Mouse (Mus musculus) heart, adult 11 months (tissue): ENCODE data around the gene Slc9a5.

Source experiments
- DNase-seq: peaks from one replicate; pipeline ENCODE4 v3.0.0; 2022

The Slc9a5 gene

GRCm38 (mm10) chr8:105326141-105326672 is 22.4 kb upstream of the Slc9a5 start, which contains the start of the genes Lrrc29 and Tmem208:
Gene Lrrc29, minus strand, starts transcription at chr8:105326278.
Gene Tmem208, plus strand, starts transcription at chr8:105326354.
- DNase-seq = peak; percentile 99

DNA sequence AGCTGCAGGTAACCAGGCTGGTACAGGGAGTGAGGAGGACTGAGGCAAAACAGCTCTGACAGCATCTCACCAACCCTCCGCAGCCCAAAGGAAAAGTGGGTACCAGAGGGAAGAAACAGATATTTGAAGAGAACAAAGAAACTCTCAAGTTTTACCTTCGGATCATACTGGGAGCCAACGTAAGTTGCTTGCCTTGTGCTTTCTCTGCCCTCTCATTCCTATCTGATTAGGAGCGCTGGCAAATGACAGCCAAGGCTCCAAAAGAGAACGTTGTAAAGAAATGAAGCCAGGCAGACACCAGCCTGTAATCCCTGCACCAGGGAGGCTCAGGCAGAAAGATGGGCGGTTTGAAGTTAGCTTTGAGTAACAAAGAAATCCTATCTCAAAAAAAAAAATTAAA is 21.7 kb upstream of the Slc9a5 start:
- peak; percentile 75 for DNase-seq

- DNase-seq = no peak
Measured at GRCm38 (mm10) chr8:105330325-105330724, 18.3 kb upstream of the Slc9a5 start.

- peak; percentile 92 for DNase-seq
Measured at GRCm38 (mm10) chr8:105331469-105331868, 17.2 kb upstream of the Slc9a5 start.

GRCm38 (mm10) chr8:105331931-105332330 is 16.7 kb upstream of the Slc9a5 start:
- DNase-seq = peak; percentile 87

- DNase-seq = no peak
Measured at GRCm38 (mm10) chr8:105332523-105332922, 16.1 kb upstream of the Slc9a5 start.

GRCm38 (mm10) chr8:105336373-105337130 is 12.1 kb upstream of the Slc9a5 start:
- peak; percentile 92 for DNase-seq

DNA sequence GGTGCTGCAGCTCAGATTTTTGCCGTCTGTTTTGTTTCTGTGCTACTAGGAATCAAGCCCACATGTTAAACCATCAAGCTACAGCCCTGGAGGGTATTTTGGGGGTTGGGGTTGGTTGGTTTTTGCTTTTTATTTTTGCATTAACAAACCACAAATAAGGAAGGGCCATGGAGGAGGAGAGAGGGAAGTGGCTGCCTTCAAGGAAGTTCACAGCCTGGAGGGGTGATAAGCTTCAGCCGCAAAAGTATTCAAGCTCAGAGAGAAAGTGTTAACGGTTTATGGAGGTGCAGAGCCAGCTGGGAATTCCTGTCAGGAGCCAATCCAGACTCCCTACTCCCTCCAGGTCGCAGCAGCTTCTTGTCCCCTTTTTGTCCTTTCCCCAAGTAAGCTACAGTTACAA is 9.7 kb upstream of the Slc9a5 start:
- peak; percentile 87 for DNase-seq

DNA sequence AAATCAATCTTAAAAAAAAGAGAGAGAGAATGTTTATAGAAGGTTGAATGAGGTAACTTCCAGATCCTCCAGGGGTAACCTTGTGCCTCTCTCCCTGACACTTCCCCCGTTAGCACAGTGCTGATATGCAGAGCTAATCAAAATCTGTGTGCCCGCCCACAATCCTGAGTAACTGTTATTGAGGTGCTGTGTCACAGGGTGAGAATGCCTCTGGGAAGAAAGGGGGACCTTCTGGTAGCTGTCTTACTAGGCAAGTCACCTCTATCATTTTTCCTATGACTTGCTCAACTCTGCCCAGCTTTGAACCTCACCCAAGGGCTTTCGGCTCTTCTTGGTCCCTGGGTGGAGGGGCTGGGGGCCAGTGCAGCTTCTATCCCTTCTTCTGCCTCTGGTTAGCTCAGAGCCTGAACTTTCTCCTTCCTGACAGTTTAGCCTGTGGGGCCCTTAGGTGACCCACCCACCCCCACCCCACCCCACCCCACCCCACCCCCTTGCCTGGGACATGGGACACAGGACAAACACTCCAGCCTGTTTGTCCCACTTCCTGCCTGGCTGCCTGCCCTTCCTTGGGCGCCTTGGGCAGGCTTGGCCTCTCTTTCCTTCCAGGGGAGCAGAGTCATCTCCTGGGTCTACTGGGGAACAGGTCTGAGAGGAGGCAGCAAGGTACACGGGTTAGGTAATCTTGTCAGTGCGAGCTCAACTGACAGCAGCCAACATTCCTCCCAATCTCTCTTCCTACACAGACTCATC is 8.6 kb upstream of the Slc9a5 start:
- DNase-seq = peak; percentile 97

DNA sequence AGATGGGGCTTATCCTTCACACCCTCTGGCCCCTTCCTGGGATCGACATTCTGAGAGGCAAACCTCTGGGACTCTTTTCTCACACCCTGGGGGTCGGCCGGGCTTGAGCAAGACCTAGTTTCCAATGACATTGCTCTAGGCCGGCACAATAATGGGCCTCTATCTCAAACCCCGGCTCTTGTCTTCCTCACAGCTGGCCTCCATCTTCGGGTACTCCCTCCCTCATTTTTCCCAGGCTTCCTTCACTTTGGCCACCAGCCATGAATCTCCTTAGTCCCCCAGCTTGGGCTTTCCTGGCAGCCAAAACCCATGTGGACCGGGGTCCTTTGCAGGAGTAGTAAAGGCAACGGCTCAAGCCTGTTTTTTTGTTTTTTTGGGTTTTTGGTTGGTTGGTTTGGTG is 7.2 kb upstream of the Slc9a5 start:
- peak; percentile 94 for DNase-seq

- no peak for DNase-seq
Measured at GRCm38 (mm10) chr8:105342768-105343167, 5.9 kb upstream of the Slc9a5 start.

DNA sequence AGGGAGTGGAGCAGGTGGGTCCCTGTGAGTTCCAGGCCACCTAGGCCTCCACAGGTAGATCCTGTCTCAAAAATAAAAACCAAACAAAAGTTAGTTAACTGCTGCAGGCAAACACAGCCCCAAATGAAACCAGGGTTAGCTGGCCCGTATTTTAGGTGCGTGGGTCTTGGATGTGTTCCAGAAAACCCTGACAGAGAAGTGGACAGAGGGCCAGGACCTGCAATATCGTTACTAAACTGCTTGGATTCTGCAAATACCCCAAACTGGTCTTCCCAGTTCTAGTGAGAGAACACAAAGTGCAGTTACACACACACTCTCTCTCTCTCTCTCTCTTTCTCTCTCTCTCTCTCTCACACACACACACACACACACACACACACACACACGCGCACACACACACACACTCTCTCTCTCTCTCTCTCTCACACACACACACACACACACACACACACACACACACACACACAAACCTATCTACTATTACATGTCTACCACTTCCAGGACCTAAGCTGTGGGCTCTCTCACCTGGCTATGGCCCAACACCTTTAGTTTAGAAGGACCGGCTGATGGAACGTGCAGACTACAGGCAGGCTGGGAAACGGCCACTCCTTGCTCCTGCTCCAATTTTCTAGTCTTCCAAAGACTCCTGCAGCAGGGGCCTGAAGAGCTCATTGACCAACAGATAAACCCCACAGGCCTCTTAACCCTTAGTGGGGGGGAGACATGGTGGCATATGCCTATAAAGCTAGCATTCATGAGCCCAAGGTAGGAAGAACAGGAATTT is 4.7 kb upstream of the Slc9a5 start:
- DNase-seq = no peak

DNA sequence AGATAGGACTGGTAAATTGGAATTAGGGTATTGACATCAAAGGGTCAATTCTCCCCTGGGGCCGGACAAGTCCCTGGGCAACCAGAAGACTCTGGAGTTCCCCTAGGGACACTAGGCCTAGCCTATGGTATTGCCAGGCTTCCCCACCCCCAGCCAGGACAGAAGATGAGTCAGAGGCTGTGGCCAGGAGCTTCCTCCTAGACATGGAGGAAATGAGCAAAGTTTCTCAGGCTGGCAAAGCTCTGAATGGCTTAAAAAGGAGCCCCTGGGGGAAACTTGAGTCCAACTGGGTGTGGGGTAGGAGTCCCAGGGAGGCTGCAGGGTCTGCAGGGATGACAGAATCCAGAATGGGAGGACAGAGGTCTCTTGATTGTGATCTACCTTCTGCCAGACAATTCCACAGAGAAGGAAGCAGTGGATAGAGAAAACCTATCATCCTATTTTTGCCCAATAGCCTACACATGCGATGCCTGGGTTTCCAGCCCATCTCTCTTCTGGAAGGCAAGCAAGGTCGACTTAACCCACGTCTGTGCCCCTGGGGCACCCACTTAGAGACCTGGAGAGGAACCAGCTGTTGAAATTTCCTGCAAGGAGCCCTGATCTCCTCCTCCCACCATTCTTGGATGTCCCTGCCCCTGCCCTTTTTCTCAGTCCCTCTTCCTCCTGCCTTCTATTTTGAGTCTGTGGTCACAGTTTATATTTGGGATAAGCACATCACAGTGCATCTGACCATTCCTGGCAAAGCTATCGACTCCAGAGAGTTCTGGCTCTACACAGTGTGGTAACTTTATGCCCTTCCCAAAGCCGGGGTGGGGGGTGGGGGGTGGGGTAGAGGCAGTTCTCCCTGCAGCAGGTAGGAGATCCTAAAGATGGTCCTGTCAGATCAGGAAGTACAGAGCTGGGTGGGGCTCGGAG is 3.3 kb upstream of the Slc9a5 start:
- peak; percentile 97 for DNase-seq

DNA sequence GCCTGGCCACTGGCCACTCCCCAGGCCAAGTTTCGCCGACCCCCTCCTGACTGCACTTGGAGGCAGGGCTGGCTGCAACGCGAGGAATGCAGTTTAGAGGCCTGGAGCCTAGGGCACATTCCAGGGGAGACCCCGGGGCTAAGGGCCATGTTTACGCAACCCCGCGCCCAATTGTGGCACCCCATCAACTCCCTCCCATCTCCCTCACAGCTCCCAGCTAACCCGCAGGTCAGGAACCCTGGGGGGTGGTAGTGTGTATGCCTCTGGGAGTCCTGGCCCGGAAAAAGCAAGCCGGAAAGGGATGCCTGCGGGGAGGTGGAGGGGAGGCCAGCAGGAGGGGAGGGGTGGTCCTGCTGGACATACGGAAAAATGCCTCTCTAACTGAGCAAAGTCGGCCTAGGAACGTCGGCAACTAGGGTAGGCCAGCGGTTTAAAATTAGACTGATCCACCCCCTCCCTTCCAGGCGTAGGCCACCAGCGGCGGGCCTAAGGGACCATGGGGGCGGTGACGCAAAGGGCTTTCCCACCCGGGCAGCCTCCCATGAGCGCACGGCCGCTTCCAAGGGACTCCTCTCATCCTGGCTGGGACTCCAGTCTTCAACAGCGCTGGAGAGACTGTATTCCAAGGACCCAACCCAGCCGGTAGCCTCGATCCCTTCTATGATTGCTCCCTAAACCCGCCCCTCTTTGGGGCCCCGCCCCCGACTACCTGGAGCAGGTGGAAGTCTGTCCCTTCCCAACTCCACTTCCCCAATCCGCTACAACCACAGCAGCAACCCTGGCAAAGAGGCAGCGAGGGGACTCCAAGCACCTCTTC is 1.8 kb upstream of the Slc9a5 start:
- peak; percentile 99 for DNase-seq

DNA sequence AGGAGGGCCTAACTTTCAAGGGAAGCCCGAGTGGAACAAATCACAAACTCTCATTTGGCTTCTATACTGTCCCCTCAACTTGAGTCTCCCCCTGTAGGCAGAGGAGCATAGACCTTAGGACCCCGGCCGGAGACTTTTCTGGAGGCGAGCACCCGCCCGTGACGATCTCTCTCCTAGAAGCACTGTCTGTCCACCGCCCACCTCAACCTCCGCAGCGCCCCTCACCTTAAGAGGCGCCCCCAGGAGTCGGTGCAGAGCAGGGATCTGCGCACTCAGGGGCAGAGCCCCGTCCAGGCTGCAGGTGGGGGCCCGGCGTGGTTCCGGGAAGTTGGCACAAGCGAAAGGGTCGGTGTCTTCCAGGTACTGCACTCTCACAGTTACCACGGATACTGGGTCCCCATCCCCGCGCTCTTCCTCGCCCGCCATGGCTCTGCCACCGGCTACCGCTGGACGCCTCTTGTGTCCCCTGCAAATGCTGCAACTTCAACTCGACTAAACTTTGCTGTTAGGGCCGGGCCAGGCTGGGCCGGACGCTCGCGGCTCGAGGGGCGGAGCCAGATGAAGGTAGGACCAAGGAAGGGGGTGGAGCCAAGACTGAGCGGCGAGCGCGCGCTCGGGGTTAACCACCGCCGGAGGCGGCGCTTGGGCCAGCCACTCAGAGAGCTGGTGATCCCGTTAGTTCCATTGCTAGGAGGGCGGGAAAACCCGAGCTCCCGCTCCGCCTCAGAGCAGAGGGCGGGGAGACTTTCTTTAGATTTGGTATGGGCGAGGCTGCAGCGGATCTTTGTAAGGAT is 1.0 kb upstream of the Slc9a5 start, which contains the start of gene Fhod1:
Fhod1 (minus strand) TSS at position 526 of the 794 bp plus-strand sequence.
- DNase-seq = peak; percentile 100

DNA sequence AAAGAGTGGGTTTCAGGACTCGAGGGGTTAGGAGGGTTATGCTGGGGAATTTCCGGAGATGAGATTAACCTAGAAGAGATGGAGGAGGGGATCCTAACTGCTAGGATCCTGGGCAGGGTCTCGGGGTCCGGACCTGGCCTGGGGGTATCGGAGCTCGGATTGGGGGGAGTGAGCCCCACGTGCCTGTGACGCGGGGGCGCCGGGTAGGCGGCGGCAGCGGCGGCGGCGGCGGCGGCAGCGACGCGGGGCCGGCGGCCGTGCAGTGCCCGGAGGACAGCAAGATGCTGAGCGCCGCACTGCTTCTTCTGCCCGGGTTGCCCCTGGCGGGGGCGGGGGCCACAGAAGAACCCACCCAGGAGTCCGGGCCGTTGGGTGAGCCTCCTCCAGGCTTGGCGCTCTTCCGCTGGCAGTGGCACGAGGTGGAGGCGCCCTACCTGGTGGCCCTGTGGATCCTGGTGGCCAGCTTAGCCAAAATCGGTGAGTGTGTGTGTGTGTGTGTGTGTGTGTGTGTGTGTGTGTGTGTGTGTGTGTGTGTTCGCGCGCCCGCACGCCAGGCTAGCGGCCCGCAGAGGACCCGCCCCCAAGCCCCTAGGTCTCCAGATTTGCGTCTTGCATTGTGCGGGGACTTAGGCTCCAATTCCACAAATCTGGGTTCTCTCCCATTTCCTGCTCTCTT is 591 bp downstream of the Slc9a5 start:
- DNase-seq = peak; percentile 95

DNA sequence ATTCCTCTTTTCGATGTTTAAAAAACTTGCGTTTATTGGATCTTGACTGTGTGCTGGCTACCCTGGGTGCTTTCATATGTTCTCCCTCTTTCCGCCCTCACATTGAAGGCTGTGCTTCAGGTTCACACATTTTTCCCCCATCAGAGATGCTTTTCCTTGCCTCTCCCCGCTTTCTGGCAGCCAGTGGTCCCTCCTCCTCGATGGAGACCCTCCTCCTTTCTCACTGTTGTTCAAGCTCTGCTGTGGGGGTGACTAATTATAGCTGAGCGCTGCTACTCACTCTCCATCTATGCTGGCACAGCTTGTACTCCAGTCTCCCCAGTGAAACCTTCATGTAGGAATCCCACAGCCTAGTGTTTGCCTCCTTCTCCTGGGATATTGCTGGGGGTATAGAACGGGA is 1.5 kb downstream of the Slc9a5 start:
- no peak for DNase-seq

GRCm38 (mm10) chr8:105353583-105354135 is 5.0 kb downstream of the Slc9a5 start:
- peak; percentile 91 for DNase-seq

- no peak for DNase-seq
Measured at GRCm38 (mm10) chr8:105354549-105354948, 5.9 kb downstream of the Slc9a5 start.
